Mouse (Mus musculus) CD8-positive naive resting alpha-beta T cell, adult 57 days (primary cell): ENCODE measurements around the gene Chd9. TPM values are rescaled to one million over a fixed set of nuclear protein-coding genes. Genes with fewer than 3 reads are reported as not detected.

ENCODE experiments used
- total RNA-seq: library from RNA; stranded (reverse); gene quantifications from one replicate; pipeline ENCODE4 v1.2.4, GENCODE M21; 2023

The Chd9 gene
- total RNA-seq = 73.2 TPM

GRCm38 (mm10) chr8:90828181-90828986, at the start of gene Chd9:
TSS of gene Chd9 (plus strand) at chr8:90828352.

DNA sequence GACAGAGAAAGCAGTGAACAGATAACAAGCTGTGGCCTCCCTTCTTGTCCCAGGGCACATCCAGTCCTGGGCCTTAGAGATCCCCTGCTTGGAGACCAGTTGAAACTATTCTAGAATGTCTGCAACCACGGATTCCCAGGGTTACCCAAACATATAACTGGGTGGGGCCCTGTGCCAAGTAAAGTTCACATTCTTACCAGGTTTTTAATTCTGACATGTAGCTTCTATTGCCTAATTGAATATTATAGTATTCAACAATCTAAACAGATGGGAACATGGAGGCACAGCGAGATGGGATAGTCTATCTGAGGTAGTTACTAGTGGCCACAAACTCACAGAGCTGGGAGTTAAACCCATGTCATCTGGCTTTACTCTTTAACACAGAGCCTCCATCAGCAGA, 10.9 kb upstream of the Chd9 start, which contains the start of gene Gm19935:
Gene Gm19935, minus strand, starts transcription at position 101 of the 400 bp plus-strand sequence.

GRCm38 (mm10) chr8:91069834-91070233, 241.7 kb downstream of the Chd9 start, which contains the start of gene Rbl2:
TSS of gene Rbl2 (plus strand) at chr8:91070057.

Other genes starting within 250 kb of the Chd9 start
- not detected for gene Gm19935, start 11.0 kb upstream of the Chd9 start, total RNA-seq
- gene Rbl2, start 241.7 kb downstream of the Chd9 start, total RNA-seq = 76.7 TPM